Mouse (Mus musculus): ENCODE measurements around the gene F10.
A peak's percentile ranks its signal among the peaks of the same experiment; 100 is the strongest.
"Not testable (repeated sequence)": the region's sequence is repeated elsewhere in the genome, so short reads cannot be mapped to it uniquely, and the experiment has no call there.

Gene F10

GRCm38 (mm10) chr8:13060441-13061150 lies 23.5 kb downstream of the F10 start, which contains the start of gene Proz:
Gene Proz, plus strand, starts transcription at chr8:13060914.
- no peak for DNase-seq (ENCODE audit: low spot score)

- no peak for DNase-seq (ENCODE audit: low spot score)
These were observed 26.0 kb downstream of the F10 start for GRCm38 (mm10) chr8:13063112-13063511.

- DNase-seq (ENCODE audit: low spot score), result no peak
These were observed 36.1 kb downstream of the F10 start for GRCm38 (mm10) chr8:13073255-13073654.

- DNase-seq (ENCODE audit: low spot score), result no peak
These were observed 37.9 kb downstream of the F10 start for GRCm38 (mm10) chr8:13075044-13075443.

GRCm38 (mm10) chr8:13075579-13075978 lies 38.5 kb downstream of the F10 start:
- DNase-seq (ENCODE audit: low spot score), result not testable (repeated sequence)

GRCm38 (mm10) chr8:13077542-13077941 lies 40.4 kb downstream of the F10 start:
- no peak for DNase-seq (ENCODE audit: low spot score)

- peak; percentile 91 for DNase-seq (ENCODE audit: low spot score)
These were observed 67.6 kb downstream of the F10 start for GRCm38 (mm10) chr8:13104691-13105086.

GRCm38 (mm10) chr8:13105087-13105881 lies 68.2 kb downstream of the F10 start, which contains the start of the genes Pcid2 and Cul4a:
Gene Pcid2, minus strand, starts transcription at chr8:13105459.
Gene Cul4a, plus strand, starts transcription at chr8:13105621.
- peak; percentile 97 for DNase-seq (ENCODE audit: low spot score)

GRCm38 (mm10) chr8:13105908-13106551 lies 68.9 kb downstream of the F10 start:
- no peak for DNase-seq (ENCODE audit: low spot score)
